Mouse (Mus musculus) lung, embryonic 14.5 days (tissue): ENCODE measurements around the gene S100a3. TPM values are rescaled to one million over a fixed set of nuclear protein-coding genes. Genes with fewer than 3 reads are reported as not detected.

ENCODE experiments used
- ATAC-seq: fragments of 200-750 bp; cut with Nextera tagmentation; 2 replicates; pipeline ENCODE4 v1.8.0; 2017; ENCODE audit warnings: mild to moderate bottlenecking, moderate TSS enrichment, moderate library complexity; ENCODE audit not compliant: insufficient read depth
- DNase-seq: peaks from one replicate; pipeline ENCODE4 v3.0.0-alpha.2; 2015
- H3K27ac ChIP-seq: fragments of 300-500 bp; sonication (generic); 2 replicates; pipeline ENCODE4 v1.5.1; 2014; ENCODE audit warnings: low read depth, mild to moderate bottlenecking, moderate library complexity
- H3K27me3 ChIP-seq: fragments of 300-500 bp; sonication (generic); 2 replicates; pipeline ENCODE4 v1.6.1; 2014; ENCODE audit warnings: low read length, control low read depth; ENCODE audit not compliant: insufficient read depth
- H3K36me3 ChIP-seq: fragments of 300-500 bp; sonication (generic); 2 replicates; pipeline ENCODE4 v1.6.1; 2014; ENCODE audit warnings: control low read depth; ENCODE audit not compliant: insufficient read depth
- H3K4me1 ChIP-seq: fragments of 300-500 bp; sonication (generic); 2 replicates; pipeline ENCODE4 v1.6.1; 2014; ENCODE audit warnings: antibody characterized with exemption, control low read depth; ENCODE audit not compliant: insufficient read depth
- H3K4me2 ChIP-seq: fragments of 300-500 bp; sonication (generic); 2 replicates; pipeline ENCODE4 v1.6.1; 2014; ENCODE audit warnings: mild to moderate bottlenecking
- H3K4me3 ChIP-seq: fragments of 300-500 bp; sonication (generic); 2 replicates; pipeline ENCODE4 v1.5.1; 2014; ENCODE audit warnings: low read depth, low read length
- H3K9ac ChIP-seq: fragments of 300-500 bp; sonication (generic); 2 replicates; pipeline ENCODE4 v1.6.1; 2014
- H3K9me3 ChIP-seq: fragments of 300-500 bp; sonication (generic); 2 replicates; pipeline ENCODE4 v1.6.1; 2016; ENCODE audit warnings: low read depth, low read length, control low read depth
- CTCF ChIP-seq: IDR thresholded peaks from 2 replicates; pipeline ENCODE4 v1.5.1; 2016; ENCODE audit warnings: antibody characterized with exemption, low read depth
- WGBS: fragments of 180-500 bp; shearing (Covaris S2); extraction: QIAGEN DNeasy Blood & Tissue Kit; methylation state at CpG from one replicate; pipeline ENCODE4 v1.1.7; 2014; 5-methylcytosine and 5-hydroxymethylcytosine counted together
- polyA plus RNA-seq: library from polyadenylated mRNA; unstranded; fragments of >200 nt; fragmentation: Nextera tagmentation; extraction: Ambion mirVana; gene quantifications from 2 replicates; pipeline ENCODE4 v1.2.1, GENCODE M21; 2014

Gene S100a3
- polyA plus RNA-seq, 1 experiment from 2014 or later: 0.49 TPM

DNA sequence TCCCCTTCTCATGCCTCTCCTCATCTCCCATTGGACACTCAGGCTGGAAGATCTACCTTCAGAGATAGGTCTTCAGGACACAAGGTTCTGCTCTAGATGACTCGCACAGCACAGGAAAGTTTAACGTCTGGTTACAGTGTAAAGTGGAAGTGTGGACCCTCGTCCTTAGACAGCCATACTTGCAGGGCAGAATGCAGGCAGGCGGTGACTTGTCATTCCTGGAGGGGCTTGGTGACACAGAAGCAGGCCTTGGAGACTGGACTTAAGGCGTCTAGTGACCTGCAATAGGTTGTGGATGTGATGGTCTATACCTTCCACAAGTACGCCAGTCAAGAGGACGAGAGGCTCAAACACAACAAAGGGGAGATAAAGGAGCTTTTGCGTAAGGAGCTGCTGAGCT is 29.6 kb downstream of the S100a3 start, which contains the start of gene S100a2:
Gene S100a2 (plus strand): TSS at position 301 of the 400 bp plus-strand sequence.
- H3K27ac ChIP-seq: no peak within 1 kb of the TSS

GRCm38 (mm10) chr3:90594466-90594865 is 34.1 kb downstream of the S100a3 start:
- Histone ChIP-seq H3K9me3 (no peaks in the 10 kb centered on the region), H3K9ac (no peak overlapping the region), H3K27ac (no peak overlapping the region), H3K4me2 (no peak overlapping the region), H3K4me1 (no peaks in the 10 kb centered on the region), H3K27me3 (no peaks in the 10 kb centered on the region), H3K36me3 (no peaks in the 10 kb centered on the region), H3K4me3 (no peak overlapping the region)
- ATAC-seq (no peak), DNase-seq (no peak)
- TF ChIP-seq CTCF: no peak
- WGBS: 87% methylated on average over 1 of the region's 1 CpGs

More for the DNA sequence above, 29.6 kb downstream of the S100a3 start, which contains the start of gene S100a2:
- no peak within 1 kb of the TSS for H3K9ac ChIP-seq
- TF ChIP-seq CTCF: no peak
- no peaks in the 10 kb centered on the region for H3K9me3 ChIP-seq
- 0 out of 2 replicates have a peak, but pooled peaks cover 4% of the 10 kb centered on the region for H3K4me1 ChIP-seq
- no peak for DNase-seq
- H3K27me3 ChIP-seq: no peaks in the 10 kb centered on the region
- ATAC-seq: no peak
- WGBS: 80% methylated on average over 8 of the region's 8 CpGs
- H3K4me2 ChIP-seq: no peak within 1 kb of the TSS
- H3K4me3 ChIP-seq: no peak within 1 kb of the TSS
- no peaks in the 10 kb centered on the region for H3K36me3 ChIP-seq

- no peaks in the 10 kb centered on the region for H3K4me1 ChIP-seq
- no peak overlapping the region for H3K9ac ChIP-seq
- no peak for TF ChIP-seq CTCF
- H3K27ac ChIP-seq: no peak overlapping the region
- H3K4me3 ChIP-seq: no peak overlapping the region
- no peaks in the 10 kb centered on the region for H3K27me3 ChIP-seq
- 54% methylated on average over 5 of the region's 5 CpGs for WGBS
- H3K9me3 ChIP-seq: no peaks in the 10 kb centered on the region
- no peak overlapping the region for H3K4me2 ChIP-seq
- DNase-seq (no peak), ATAC-seq (no peak)
- no peaks in the 10 kb centered on the region for H3K36me3 ChIP-seq
Observed at GRCm38 (mm10) chr3:90595556-90595955, 35.2 kb downstream of the S100a3 start.

DNA sequence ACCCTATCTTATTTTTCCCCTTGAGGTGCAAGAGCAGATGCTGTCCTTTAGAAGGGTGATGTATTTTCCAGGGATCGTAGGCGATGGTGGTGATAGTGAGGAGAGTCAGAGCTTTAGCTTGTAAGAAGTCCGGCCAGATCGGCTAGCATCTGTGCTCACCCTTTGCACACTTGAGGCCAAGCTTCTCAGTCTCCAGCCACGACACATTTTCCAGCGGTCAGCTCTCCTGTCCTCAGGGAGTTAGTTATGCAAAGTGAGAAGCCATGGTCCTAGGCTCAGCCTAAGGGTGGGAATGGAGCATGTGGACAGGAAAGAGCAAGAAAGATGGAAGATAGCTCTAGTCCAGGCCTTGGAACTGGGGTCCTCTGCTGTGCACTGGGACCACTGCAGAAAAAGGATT is 36.4 kb downstream of the S100a3 start:
- H3K27ac ChIP-seq: no peak overlapping the region
- no peak for TF ChIP-seq CTCF

GRCm38 (mm10) chr3:90597736-90598135 is 37.4 kb downstream of the S100a3 start:
- H3K4me2 ChIP-seq: no peak overlapping the region
- ATAC-seq (no peak), DNase-seq (no peak)
- no peak overlapping the region for H3K9ac ChIP-seq
- WGBS: 24% methylated on average over 6 of the region's 6 CpGs
- no peak overlapping the region for H3K27ac ChIP-seq
- TF ChIP-seq CTCF: no peak
- H3K36me3 ChIP-seq: no peaks in the 10 kb centered on the region
- H3K27me3 ChIP-seq: no peaks in the 10 kb centered on the region
- H3K4me3 ChIP-seq: no peak overlapping the region
- H3K9me3 ChIP-seq: no peaks in the 10 kb centered on the region
- H3K4me1 ChIP-seq: no peaks in the 10 kb centered on the region

More for the DNA sequence above, 36.4 kb downstream of the S100a3 start:
- Histone ChIP-seq H3K27me3 (no peaks in the 10 kb centered on the region), H3K9ac (no peak overlapping the region), H3K4me1 (no peaks in the 10 kb centered on the region), H3K4me3 (no peak overlapping the region), H3K9me3 (no peaks in the 10 kb centered on the region), H3K36me3 (no peaks in the 10 kb centered on the region), H3K4me2 (no peak overlapping the region)
- no peak for ATAC-seq
- no peak for DNase-seq
- 88% methylated on average over 6 of the region's 6 CpGs for WGBS

GRCm38 (mm10) chr3:90598212-90598611 is 37.8 kb downstream of the S100a3 start:
- Histone ChIP-seq H3K4me3 (no peak overlapping the region), H3K4me2 (no peak overlapping the region), H3K9me3 (no peaks in the 10 kb centered on the region), H3K36me3 (no peaks in the 10 kb centered on the region), H3K9ac (no peak overlapping the region), H3K27ac (no peak overlapping the region), H3K27me3 (no peaks in the 10 kb centered on the region), H3K4me1 (0 out of 2 replicates have a peak, but pooled peaks cover under 1% of the 10 kb centered on the region)
- ATAC-seq: no peak
- no peak for DNase-seq
- WGBS: 77% methylated on average over 4 of the region's 4 CpGs
- TF ChIP-seq CTCF: no peak

- Histone ChIP-seq H3K9ac (no peak overlapping the region), H3K27ac (no peak overlapping the region), H3K27me3 (no peaks in the 10 kb centered on the region), H3K9me3 (no peaks in the 10 kb centered on the region), H3K4me3 (no peak overlapping the region), H3K4me1 (peaks cover 9% of the 10 kb centered on the region), H3K4me2 (no peak overlapping the region), H3K36me3 (no peaks in the 10 kb centered on the region)
- 53% methylated on average over 3 of the region's 3 CpGs for WGBS
- ATAC-seq (no peak), DNase-seq (no peak)
- TF ChIP-seq CTCF: no peak
Observed at GRCm38 (mm10) chr3:90599401-90599800, 39.0 kb downstream of the S100a3 start.

DNA sequence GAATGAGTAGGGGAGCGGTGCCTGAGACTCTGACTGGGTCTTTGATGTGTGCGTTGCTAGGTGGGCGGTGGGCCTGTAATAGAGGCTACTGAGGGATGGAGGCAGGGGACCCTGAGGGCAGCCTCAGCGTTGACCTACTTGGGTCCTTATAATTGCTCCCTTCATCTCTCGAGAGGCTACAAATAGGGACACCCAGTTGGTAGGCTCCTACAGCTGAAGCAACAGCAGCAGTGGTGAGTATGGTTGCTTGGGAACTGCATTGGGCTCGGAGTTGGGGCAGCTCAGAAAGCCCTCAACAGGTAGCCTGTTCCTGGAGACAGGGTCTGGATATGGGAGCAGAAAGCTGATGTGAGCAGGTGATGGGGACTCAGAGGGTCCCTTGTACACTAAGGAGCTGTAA is 39.7 kb downstream of the S100a3 start:
- Histone ChIP-seq H3K9ac (no peak overlapping the region), H3K4me2 (no peak overlapping the region), H3K36me3 (no peaks in the 10 kb centered on the region), H3K27me3 (no peaks in the 10 kb centered on the region), H3K4me3 (no peak overlapping the region), H3K4me1 (peaks cover 16% of the 10 kb centered on the region), H3K27ac (no peak overlapping the region), H3K9me3 (no peaks in the 10 kb centered on the region)
- ATAC-seq (no peak), DNase-seq (no peak)
- TF ChIP-seq CTCF: no peak
- WGBS: 76% methylated on average over 6 of the region's 6 CpGs
